8 mouse cellular contexts compared by ENCODE assay signal in the genomic region with DNA sequence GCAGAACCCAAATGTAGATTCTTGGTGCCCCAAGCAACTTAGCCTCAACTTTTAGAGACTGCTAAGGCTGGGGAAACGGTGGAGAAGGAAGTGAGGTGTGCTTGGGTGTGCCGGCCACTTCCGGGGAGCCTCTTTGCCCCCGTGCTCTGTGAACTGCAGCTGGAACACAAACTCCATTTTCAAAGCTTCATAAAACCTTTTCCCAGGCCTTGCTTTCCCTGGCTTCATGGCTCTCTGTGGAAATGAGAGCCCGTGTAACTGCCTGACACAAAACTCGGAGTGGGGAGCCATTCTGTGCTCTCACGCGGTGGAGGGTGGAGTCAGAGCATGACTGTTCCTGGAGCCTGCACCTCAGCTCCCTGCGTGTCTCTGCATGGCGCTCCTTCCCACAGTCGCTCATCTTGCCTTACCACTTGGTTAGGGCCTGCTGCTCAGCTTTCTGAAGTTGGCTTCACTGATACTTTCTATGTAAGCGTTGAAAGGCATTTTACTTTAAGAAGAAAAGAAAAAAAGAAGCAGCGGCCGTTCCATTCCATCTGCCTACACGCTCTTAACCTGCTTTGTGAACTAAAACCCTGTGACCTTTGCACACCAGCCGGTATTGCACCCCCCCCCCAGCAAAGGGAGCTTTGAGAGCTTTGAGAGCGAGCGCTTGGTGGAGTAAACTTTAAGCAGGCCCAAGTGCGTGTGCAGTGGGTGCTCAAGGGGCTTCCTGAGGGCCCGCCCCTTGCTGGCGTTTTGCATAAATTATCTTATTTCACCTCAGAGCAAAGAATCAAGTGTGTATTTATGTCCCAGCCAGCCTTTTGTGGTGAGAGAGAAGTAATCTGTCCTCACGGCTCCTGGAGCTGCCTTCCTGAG. TPM values are rescaled to one million over a fixed set of nuclear protein-coding genes. Genes with fewer than 3 reads are reported as not detected.
A peak's percentile ranks its signal among the peaks of the same experiment; 100 is the strongest.
DNase-seq lines count a peak whose midpoint lies in the region; ATAC-seq lines count a peak whose summit lies in the region.

No protein-coding gene starts in this region.

- no peaks in the 10 kb centered on the region for H3K27me3 ChIP-seq in forebrain, embryonic 10.5 days (ENCODE audit: poor library complexity, severe bottlenecking)
- no peaks in the 10 kb centered on the region for H3K27me3 ChIP-seq in neural tube, embryonic 15.5 days (replicated peaks)
- H3K27me3 ChIP-seq in heart, embryonic 12.5 days (replicated peaks), result no peaks in the 10 kb centered on the region

- peaks cover 59% of the 10 kb centered on the region for H3K4me1 ChIP-seq in forebrain, embryonic 10.5 days
- H3K4me1 ChIP-seq in neural tube, embryonic 15.5 days, result peaks cover 82% of the 10 kb centered on the region
- peaks cover 92% of the 10 kb centered on the region for H3K4me1 ChIP-seq in heart, embryonic 12.5 days (replicated peaks)

- peak overlapping the region; percentile 75 for H3K27ac ChIP-seq in forebrain, embryonic 10.5 days
- peak overlapping the region; percentile 66 for H3K27ac ChIP-seq in neural tube, embryonic 15.5 days (replicated peaks)
- H3K27ac ChIP-seq in heart, embryonic 12.5 days (ENCODE audit: poor library complexity, severe bottlenecking), result no peak overlapping the region; the same call in 1 of the 2 replicates

- no peak overlapping the region for H3K4me3 ChIP-seq in forebrain, embryonic 10.5 days
- H3K4me3 ChIP-seq in neural tube, embryonic 15.5 days (replicated peaks), result no peak overlapping the region
- no peak overlapping the region for H3K4me3 ChIP-seq in heart, embryonic 12.5 days

- peaks cover 35% of the 10 kb centered on the region for H3K36me3 ChIP-seq in forebrain, embryonic 10.5 days (replicated peaks)
- H3K36me3 ChIP-seq in neural tube, embryonic 15.5 days, result peaks cover 7% of the 10 kb centered on the region; the same call in 1 of the 2 replicates
- peaks cover 18% of the 10 kb centered on the region for H3K36me3 ChIP-seq in heart, embryonic 12.5 days

- H3K4me2 ChIP-seq in neural tube, embryonic 15.5 days, result peak overlapping the region; percentile 23
- no peak overlapping the region for H3K4me2 ChIP-seq in heart, embryonic 12.5 days

- H3K9ac ChIP-seq in neural tube, embryonic 15.5 days (replicated peaks), result no peak overlapping the region; the same call in 1 of the 2 replicates
- H3K9ac ChIP-seq in heart, embryonic 12.5 days, result no peak overlapping the region

- no peaks in the 10 kb centered on the region for H3K9me3 ChIP-seq in forebrain, embryonic 10.5 days
- H3K9me3 ChIP-seq in neural tube, embryonic 15.5 days (replicated peaks), result no peaks in the 10 kb centered on the region
- H3K9me3 ChIP-seq in heart, embryonic 12.5 days (replicated peaks), result no peaks in the 10 kb centered on the region

- DNase-seq in urinary bladder, postnatal 14 days (ENCODE audit: low spot score), result peak; percentile 35
- DNase-seq in urinary bladder, postnatal 4 days (ENCODE audit: low spot score in 2 of 2), result no peak
- DNase-seq in forebrain, embryonic 10.5 days (ENCODE audit: extremely low spot score, low spot score), result no peak
- peak; percentile 33 to 58 for DNase-seq in kidney, postnatal 4 days
- DNase-seq in layer of hippocampus, adult 11-12 months (ENCODE audit: low spot score), result no peak
- DNase-seq in adrenal gland, postnatal 10 days, result no peak

- no peak for ATAC-seq in neural tube, embryonic 15.5 days (ENCODE audit: low FRiP score)
- no peak for ATAC-seq in heart, embryonic 12.5 days (ENCODE audit: insufficient number of reproducible peaks, low FRiP score)

- WGBS in forebrain, embryonic 10.5 days, result 71% methylated on average over 22 of the region's 22 CpGs
- 31% methylated on average over 22 of the region's 22 CpGs for WGBS in neural tube, embryonic 15.5 days
- WGBS in heart, embryonic 12.5 days, result 69% methylated on average over 22 of the region's 22 CpGs

RNA-seq across cellular contexts. Expression of a gene that starts 19.5 kb away (rescaled TPM):
- polyA plus RNA-seq in forebrain, embryonic 10.5 days (2016; fragmentation: Nextera tagmentation; extraction: Ambion mirVana), result 207 and 227 TPM in 2 replicates
- 187 and 190 TPM in 2 replicates for polyA plus RNA-seq in neural tube, embryonic 15.5 days (2015; fragmentation: Nextera tagmentation; extraction: Ambion mirVana)
- total RNA-seq in adrenal gland, postnatal 10 days (2021), result 10 to 100 TPM; 44.6 to 47.5 TPM
- 110 and 118 TPM in 2 replicates for polyA plus RNA-seq in heart, embryonic 12.5 days (2016; fragmentation: Nextera tagmentation; extraction: Ambion mirVana)

RNA-seq across cellular contexts. Expression of a gene that starts 38.7 kb away (rescaled TPM):
- 22.9 and 24.0 TPM in 2 replicates for polyA plus RNA-seq in forebrain, embryonic 10.5 days (2016; fragmentation: Nextera tagmentation; extraction: Ambion mirVana)
- 11.1 and 13.6 TPM in 2 replicates for polyA plus RNA-seq in neural tube, embryonic 15.5 days (2015; fragmentation: Nextera tagmentation; extraction: Ambion mirVana)
- total RNA-seq in adrenal gland, postnatal 10 days (2021), result 1 to 10 TPM; 8.6 to 8.7 TPM
- 8.7 and 11.1 TPM in 2 replicates for polyA plus RNA-seq in heart, embryonic 12.5 days (2016; fragmentation: Nextera tagmentation; extraction: Ambion mirVana)

RNA-seq across cellular contexts. Expression of a gene that starts 46.1 kb away (rescaled TPM):
- polyA plus RNA-seq in forebrain, embryonic 10.5 days (2016; fragmentation: Nextera tagmentation; extraction: Ambion mirVana), result 0.87 and 0.95 TPM in 2 replicates
- polyA plus RNA-seq in neural tube, embryonic 15.5 days (2015; fragmentation: Nextera tagmentation; extraction: Ambion mirVana), result 4.6 and 6.7 TPM in 2 replicates
- total RNA-seq in adrenal gland, postnatal 10 days (2021), result under 1 TPM; 0.12 to 0.45 TPM
- 0.19 and 0.35 TPM in 2 replicates for polyA plus RNA-seq in heart, embryonic 12.5 days (2016; fragmentation: Nextera tagmentation; extraction: Ambion mirVana)

RNA-seq across cellular contexts. Expression of a gene that starts 57.7 kb away (rescaled TPM):
- 0.18 TPM in 1 of 2 replicates, not detected in the other for polyA plus RNA-seq in forebrain, embryonic 10.5 days (2016; fragmentation: Nextera tagmentation; extraction: Ambion mirVana)
- 0.66 and 0.90 TPM in 2 replicates for polyA plus RNA-seq in neural tube, embryonic 15.5 days (2015; fragmentation: Nextera tagmentation; extraction: Ambion mirVana)
- 1 to 10 TPM; 2.1 to 2.7 TPM for total RNA-seq in adrenal gland, postnatal 10 days (2021)
- polyA plus RNA-seq in heart, embryonic 12.5 days (2016; fragmentation: Nextera tagmentation; extraction: Ambion mirVana), result 0.09 TPM in 1 of 2 replicates, not detected in the other

Comparison
In these comparisons a context has a peak if more than half of its experiments do, and no peak if none do; other contexts are left out.
1. DNase-seq: peak in urinary bladder, postnatal 14 days (single experiment) and kidney, postnatal 4 days (2 of 2); none in urinary bladder, postnatal 4 days (0 of 2), forebrain, embryonic 10.5 days (single experiment), layer of hippocampus, adult 11-12 months (single experiment) and adrenal gland, postnatal 10 days (single experiment).